Mouse (Mus musculus) inflammation-experienced regulatory T-cells, adult 6 months (primary cell): Measurements from ENCODE around the gene Garnl3. TPM values are rescaled to one million over a fixed set of nuclear protein-coding genes. Genes with fewer than 3 reads are reported as not detected.

Experiments
- polyA plus RNA-seq, 3 experiments: library from polyadenylated mRNA; unstranded; fragments of 100-300 nt; shearing (Covaris generic); gene quantifications; one replicate each; pipeline ENCODE4 v1.2.1; 2017

Garnl3 gene
- polyA plus RNA-seq, 3 experiments from 2014 or later = 0.18 to 0.44 TPM; not detected in 1

Other genes with a start within 250 kb of the Garnl3 start
- 100 to 1,000 TPM in 1 of 3 experiments, 10 to 100 TPM in 2; 18.9 to 858 (median 48.2) TPM for gene Rpl12, start 170.1 kb downstream of the Garnl3 start, polyA plus RNA-seq
- 1 to 10 TPM; 4.2 to 7.3 (median 7.3) TPM for gene Lrsam1, start 170.0 kb downstream of the Garnl3 start, polyA plus RNA-seq
- 1 to 10 TPM; 2.0 to 5.0 (median 2.5) TPM for gene Slc2a8, start 149.6 kb downstream of the Garnl3 start, polyA plus RNA-seq
- gene Angptl2, start 84.4 kb upstream of the Garnl3 start, polyA plus RNA-seq = 10 to 100 TPM; 17.1 to 19.5 (median 19.3) TPM
- 10 to 100 TPM in 1 of 3 experiments, 1 to 10 TPM in 2; 5.2 to 14.8 (median 7.4) TPM for gene Ralgps1, start 239.8 kb upstream of the Garnl3 start, polyA plus RNA-seq